Mouse (Mus musculus): ENCODE data around the gene Memo1. TPM values are rescaled to one million over a fixed set of nuclear protein-coding genes. Genes with fewer than 3 reads are reported as not detected.

Memo1 gene
- total and polyA plus RNA-seq, 3 experiments = 47.7 to 133 (median 76.4) TPM

- Histone ChIP-seq H3K27me3 (replicated peaks) (no peaks in the 10 kb centered on the region), H3K79me2 (replicated peaks; ENCODE audit: control insufficient read depth, extremely low read depth, insufficient read depth, poor library complexity, severe bottlenecking) (peaks cover 62% of the 10 kb centered on the region), H3K4me3 (replicated peaks in 1 of 3; ENCODE audit: low read depth in 2 of 3, low read length in 2 of 3, poor library complexity in 1 of 3) (no peak overlapping the region), H3K4me2 (ENCODE audit: insufficient read depth, low read depth, poor library complexity, severe bottlenecking) (0 out of 2 replicates have a peak overlapping the region, but pooled peaks have one; percentile 3), H3K9ac (ENCODE audit: insufficient read depth, low read depth) (no peak overlapping the region), H3K9me3 (replicated peaks; ENCODE audit: low read length) (peaks cover 12% of the 10 kb centered on the region), H3K36me3 (replicated peaks in 1 of 2; ENCODE audit: control insufficient read depth in 1 of 2, insufficient read depth in 1 of 2, low read length in 1 of 2) (peaks cover 7 to 25% of the 10 kb centered on the region in 2 experiments), H3K4me1 (ENCODE audit: control insufficient read depth in 1 of 2, insufficient read depth in 2 of 2) (peaks cover 3 to 34% of the 10 kb centered on the region in 2 experiments; a peak in 3 of 4 replicates), H3K27ac (ENCODE audit: insufficient read depth, low read depth) (no peak overlapping the region)
- dilution Hi-C loops (cut with MboI; ENCODE audit: extremely low pct_ligation_motif_present, extremely low pct_unique_long_range_greater_than_20kb, low sequenced_read_pairs) (no loop called here), in situ Hi-C loops (cut with MboI; ENCODE audit: low pct_ligation_motif_present, low pct_unique_long_range_greater_than_20kb, low sequenced_read_pairs) (no loop called here)
- no peak for DNase-seq (ENCODE audit: extremely low read depth)
- no peak for TF ChIP-seq MAX (IDR thresholded peaks at IDR 0.05; ENCODE audit: low read length)
- no peak for TF ChIP-seq IRF4 (IDR thresholded peaks at IDR 0.05; ENCODE audit: low read depth, low read length)
- no peak for TF ChIP-seq TBP (conservative IDR thresholded peaks at IDR 0.05; ENCODE audit: low read depth, low read length)
- no peak for TF ChIP-seq ELF1 (IDR thresholded peaks at IDR 0.05; ENCODE audit: low read depth, low read length)
- no peak for TF ChIP-seq MYC (IDR thresholded peaks at IDR 0.05; ENCODE audit: low read depth, low read length)
- no peak for TF ChIP-seq USF1 (IDR thresholded peaks at IDR 0.05; ENCODE audit: low read depth, low read length)
- no peak for TF ChIP-seq JUN (IDR thresholded peaks at IDR 0.05; ENCODE audit: insufficient read depth, low read depth, low read length)
- no peak for TF ChIP-seq E2F4 (IDR thresholded peaks at IDR 0.05; ENCODE audit: insufficient replicate concordance, low read depth, low read length)
- TF ChIP-seq ZNF384 (IDR thresholded peaks at IDR 0.05; ENCODE audit: low read depth, low read length) = no peak
- no peak for TF ChIP-seq HCFC1 (IDR thresholded peaks at IDR 0.05; ENCODE audit: low read depth, low read length)
- no peak for TF ChIP-seq ZC3H11A (IDR thresholded peaks at IDR 0.05; ENCODE audit: low read depth, low read length)
- TF ChIP-seq ZMIZ1 (IDR thresholded peaks at IDR 0.05; ENCODE audit: low read depth, low read length) = no peak
- no peak for TF ChIP-seq PAX5 (IDR thresholded peaks at IDR 0.05; ENCODE audit: low read length)
- no peak for TF ChIP-seq TCF12 (IDR thresholded peaks at IDR 0.05; ENCODE audit: low read depth, low read length)
Measured at GRCm38 (mm10) chr17:74291640-74292361, 3.5 kb downstream of the Memo1 start.

GRCm38 (mm10) chr17:74290869-74291268 lies 4.5 kb downstream of the Memo1 start:
- no peak overlapping the region for H3K4me3 ChIP-seq (replicated peaks in 1 of 3; ENCODE audit: low read depth in 2 of 3, low read length in 2 of 3, poor library complexity in 1 of 3)
- peaks cover 3 to 31% of the 10 kb centered on the region in 2 experiments; a peak in 3 of 4 replicates for H3K4me1 ChIP-seq (ENCODE audit: control insufficient read depth in 1 of 2, insufficient read depth in 2 of 2)
- H3K4me2 ChIP-seq (ENCODE audit: insufficient read depth, low read depth, poor library complexity, severe bottlenecking) = no peak overlapping the region
- H3K9me3 ChIP-seq (replicated peaks; ENCODE audit: low read length) = peaks cover 12% of the 10 kb centered on the region
- no peaks in the 10 kb centered on the region for H3K27me3 ChIP-seq (replicated peaks)
- dilution Hi-C loops (cut with MboI; ENCODE audit: extremely low pct_ligation_motif_present, extremely low pct_unique_long_range_greater_than_20kb, low sequenced_read_pairs) (no loop called here), in situ Hi-C loops (cut with MboI; ENCODE audit: low pct_ligation_motif_present, low pct_unique_long_range_greater_than_20kb, low sequenced_read_pairs) (no loop called here)
- peaks cover 7 to 25% of the 10 kb centered on the region in 2 experiments for H3K36me3 ChIP-seq (replicated peaks in 1 of 2; ENCODE audit: control insufficient read depth in 1 of 2, insufficient read depth in 1 of 2, low read length in 1 of 2)
- no peak for TF ChIP-seq RCOR1 (conservative IDR thresholded peaks at IDR 0.05; ENCODE audit: low read depth, low read length)
- TF ChIP-seq CTCF (conservative IDR thresholded peaks at IDR 0.05 in 1 of 2, IDR thresholded peaks at IDR 0.05 in 1 of 2; ENCODE audit: low read depth in 2 of 2, low read length in 2 of 2) = no peak
- no peak for TF ChIP-seq NELFE (IDR thresholded peaks at IDR 0.05; ENCODE audit: low read depth, low read length)
- TF ChIP-seq ZC3H11A (IDR thresholded peaks at IDR 0.05; ENCODE audit: low read depth, low read length) = no peak
- no peak for TF ChIP-seq MAFK (IDR thresholded peaks at IDR 0.05; ENCODE audit: insufficient replicate concordance, low read length)
- TF ChIP-seq SMC3 (IDR thresholded peaks at IDR 0.05; ENCODE audit: low read depth, low read length) = no peak
- no peak for TF ChIP-seq JUND (conservative IDR thresholded peaks at IDR 0.05; ENCODE audit: low read depth, low read length)
- no peak for TF ChIP-seq E2F4 (IDR thresholded peaks at IDR 0.05; ENCODE audit: insufficient replicate concordance, low read depth, low read length)
- H3K27ac ChIP-seq (ENCODE audit: insufficient read depth, low read depth) = no peak overlapping the region
- H3K79me2 ChIP-seq (replicated peaks; ENCODE audit: control insufficient read depth, extremely low read depth, insufficient read depth, poor library complexity, severe bottlenecking) = peaks cover 67% of the 10 kb centered on the region
- DNase-seq (ENCODE audit: extremely low read depth) = no peak
- no peak overlapping the region; the same call in 1 of the 2 replicates for H3K9ac ChIP-seq (ENCODE audit: insufficient read depth, low read depth)

All from CH12.LX (cell line).